Mouse (Mus musculus) stomach, postnatal 0 days (tissue): ENCODE measurements around the gene Eprs. TPM values are rescaled to one million over a fixed set of nuclear protein-coding genes. Genes with fewer than 3 reads are reported as not detected.
"Not testable (repeated sequence)": the region's sequence is repeated elsewhere in the genome, so short reads cannot be mapped to it uniquely, and the experiment has no call there.

ENCODE experiments used
- ATAC-seq: fragments of 200-750 bp; cut with Nextera tagmentation; 2 replicates; pipeline ENCODE4 v1.8.0; 2017; ENCODE audit not compliant: low FRiP score, low TSS enrichment
- DNase-seq: peaks from one replicate; pipeline ENCODE4 v3.0.0-alpha.2; 2016; ENCODE audit warnings: low spot score
- H3K27ac ChIP-seq: fragments of 300-500 bp; sonication (generic); replicated peaks from 2 replicates; pipeline ENCODE4 v1.5.1; 2014; ENCODE audit warnings: mild to moderate bottlenecking, control low read depth
- H3K27me3 ChIP-seq: fragments of 300-500 bp; sonication (generic); 2 replicates; pipeline ENCODE4 v1.6.1; 2014; ENCODE audit warnings: low read length; ENCODE audit not compliant: control insufficient read depth, insufficient read depth
- H3K36me3 ChIP-seq: fragments of 300-500 bp; sonication (generic); 2 replicates; pipeline ENCODE4 v1.6.1; 2014; ENCODE audit warnings: low read length, mixed read lengths; ENCODE audit not compliant: control insufficient read depth, insufficient read depth
- H3K4me1 ChIP-seq: fragments of 300-500 bp; sonication (generic); replicated peaks from 2 replicates; pipeline ENCODE4 v1.6.1; 2014; ENCODE audit warnings: antibody characterized with exemption; ENCODE audit not compliant: control insufficient read depth, insufficient read depth
- H3K4me2 ChIP-seq: fragments of 300-500 bp; sonication (generic); replicated peaks from 2 replicates; pipeline ENCODE4 v1.6.1; 2014; ENCODE audit warnings: low read depth, mild to moderate bottlenecking, control low read depth, moderate library complexity
- H3K4me3 ChIP-seq: fragments of 300-500 bp; sonication (generic); 2 replicates; pipeline ENCODE4 v1.5.1; 2014; ENCODE audit warnings: low read depth, low read length, control low read depth
- H3K9ac ChIP-seq: fragments of 300-500 bp; sonication (generic); 2 replicates; pipeline ENCODE4 v1.6.1; 2014; ENCODE audit warnings: mild to moderate bottlenecking, low read length, control low read depth, mixed read lengths
- H3K9me3 ChIP-seq: fragments of 300-500 bp; sonication (generic); 2 replicates; pipeline ENCODE4 v1.6.1; 2016; ENCODE audit warnings: low read length; ENCODE audit not compliant: control insufficient read depth
- CTCF ChIP-seq: IDR thresholded peaks from 2 replicates; pipeline ENCODE4 v1.5.1; 2016; ENCODE audit warnings: antibody characterized with exemption, low read depth, mild to moderate bottlenecking, moderate library complexity
- EP300 ChIP-seq: optimal IDR thresholded peaks from 2 replicates; pipeline ENCODE3; 2016; ENCODE audit warnings: antibody characterized with exemption
- WGBS: fragments of 180-500 bp; shearing (Covaris S2); extraction: QIAGEN DNeasy Blood & Tissue Kit; methylation state at CpG from one replicate; pipeline ENCODE4 v1.1.7; 2014; 5-methylcytosine and 5-hydroxymethylcytosine counted together
- polyA plus RNA-seq: library from polyadenylated mRNA; unstranded; fragments of >200 nt; fragmentation: Nextera tagmentation; extraction: Ambion mirVana; gene quantifications from 2 replicates; pipeline ENCODE4 v1.2.1, GENCODE M21; 2015

Gene Eprs
- 58.0 and 68.5 TPM in 2 replicates for polyA plus RNA-seq

DNA sequence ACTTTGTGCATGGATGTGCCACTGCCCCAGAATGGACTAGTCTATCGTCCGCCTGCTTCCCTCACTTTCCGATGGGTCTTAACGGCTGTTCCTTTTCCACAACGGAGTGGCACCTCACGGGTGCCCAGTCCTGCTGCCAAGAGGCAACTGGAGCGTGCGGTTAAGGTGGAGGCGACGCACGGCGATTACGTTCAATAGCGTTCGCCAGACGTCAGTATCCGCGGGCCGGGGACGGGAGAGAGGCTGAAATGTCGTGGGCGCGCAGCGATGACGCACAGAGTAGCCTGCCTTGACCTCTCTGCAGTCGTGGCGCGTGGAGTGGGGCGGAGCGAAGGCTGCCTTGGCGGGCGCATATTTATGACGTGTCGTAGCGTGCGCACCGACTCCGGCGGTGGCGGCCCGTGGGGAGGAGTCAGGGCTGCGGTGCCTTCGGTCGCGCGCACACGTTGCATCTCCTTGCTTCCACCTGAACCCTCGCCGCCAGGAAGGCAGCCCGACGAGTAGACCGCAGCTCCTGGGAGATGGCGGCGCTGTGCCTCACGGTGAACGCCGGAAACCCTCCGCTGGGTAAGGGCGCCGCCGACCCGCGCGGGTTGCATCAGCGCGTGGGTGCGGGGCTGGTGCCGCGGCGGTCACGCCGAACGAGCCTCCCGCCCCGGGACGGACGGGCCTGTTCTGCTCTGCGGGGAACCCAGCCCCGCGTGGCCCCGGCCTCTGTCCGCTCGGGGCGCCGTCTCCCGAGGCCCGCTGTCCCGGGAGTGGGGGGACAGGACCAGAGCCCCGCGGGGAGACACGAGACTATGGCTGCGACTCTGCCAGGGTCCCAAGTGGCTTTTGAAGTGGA is at the start of gene Eprs:
Eprs (plus strand) TSS at position 368 of the 844 bp plus-strand sequence.
- DNase-seq (peak; percentile 100), ATAC-seq (peak; percentile 97)
- Histone ChIP-seq H3K4me1 (0 out of 2 replicates have a peak, but pooled peaks cover 2% of the 10 kb centered on the region), H3K36me3 (no peaks in the 10 kb centered on the region; the same call in 1 of the 2 replicates), H3K27me3 (no peaks in the 10 kb centered on the region), H3K9ac (peak within 1 kb of the TSS; percentile 95), H3K4me2 (peak within 1 kb of the TSS; percentile 77), H3K9me3 (no peaks in the 10 kb centered on the region), H3K4me3 (peak within 1 kb of the TSS; percentile 99), H3K27ac (peak within 1 kb of the TSS; percentile 98)
- TF ChIP-seq EP300 (no peak), CTCF (no peak)
- WGBS, result 1% methylated on average over 74 of the region's 92 CpGs

DNA sequence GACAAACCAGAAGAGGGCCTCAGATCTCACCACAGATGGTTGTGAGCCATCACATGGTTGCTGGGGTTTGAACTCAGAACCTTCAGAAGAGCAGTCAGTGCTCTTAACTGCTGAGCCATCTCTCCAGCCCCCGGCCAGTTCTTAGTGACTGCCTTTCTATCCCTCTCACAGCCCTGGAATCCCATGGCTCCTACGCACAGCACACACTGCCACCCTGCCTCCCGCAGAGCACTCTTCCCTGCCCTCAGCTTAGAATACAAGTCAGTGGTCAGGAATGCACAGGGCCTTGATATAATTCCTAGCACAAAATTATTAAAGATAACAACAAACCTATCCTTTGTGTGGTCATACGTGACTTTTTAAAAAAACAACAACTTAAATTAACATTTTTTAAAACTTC is 48.3 kb upstream of the Eprs start:
- no peak overlapping the region for H3K9ac ChIP-seq
- no peaks in the 10 kb centered on the region for H3K9me3 ChIP-seq
- no peak overlapping the region for H3K27ac ChIP-seq
- no peaks in the 10 kb centered on the region for H3K27me3 ChIP-seq
- H3K4me3 ChIP-seq, result no peak overlapping the region
- no peak overlapping the region for H3K4me2 ChIP-seq
- H3K4me1 ChIP-seq, result no peaks in the 10 kb centered on the region
- no peak for DNase-seq
- no peak for ATAC-seq
- WGBS, result 91% methylated on average over 4 of the region's 4 CpGs
- TF ChIP-seq EP300 (no peak), CTCF (no peak)
- peaks cover 17% of the 10 kb centered on the region; the same call in 1 of the 2 replicates for H3K36me3 ChIP-seq

DNA sequence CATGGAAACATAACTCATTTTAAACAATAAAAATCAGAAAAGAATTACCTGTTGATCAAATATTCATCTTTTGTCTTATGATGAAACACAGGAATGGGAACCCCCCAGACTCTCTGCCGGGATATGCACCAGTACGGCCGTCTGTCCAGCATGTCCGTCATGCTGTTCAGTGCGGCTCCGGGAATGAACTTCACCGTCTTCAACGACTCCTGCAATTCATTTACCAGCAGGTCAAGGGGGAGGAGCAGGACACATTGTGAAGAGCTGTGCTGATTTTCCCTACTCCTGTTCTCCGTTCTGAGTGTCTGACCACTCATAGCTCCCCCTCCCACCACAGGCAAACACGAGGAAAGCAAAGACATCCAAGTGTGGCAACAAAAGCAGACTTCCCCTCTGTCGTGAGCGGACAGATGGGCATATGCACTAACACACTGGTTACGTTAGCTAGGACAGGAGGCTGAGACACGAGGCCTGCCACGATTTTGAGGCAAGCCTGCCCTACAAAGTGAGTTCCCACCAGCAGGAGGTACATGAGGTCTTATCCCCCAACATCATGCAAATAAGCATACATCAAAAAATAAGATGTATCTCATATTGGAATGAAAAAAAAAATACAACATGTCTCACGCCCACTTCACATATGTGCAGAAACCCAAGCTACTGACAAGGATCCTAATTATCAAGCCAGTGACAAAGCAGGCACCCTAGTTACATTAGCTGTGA is 46.8 kb upstream of the Eprs start:
- H3K27ac ChIP-seq, result no peak overlapping the region
- no peak overlapping the region for H3K4me3 ChIP-seq
- H3K9me3 ChIP-seq, result no peaks in the 10 kb centered on the region
- no peak overlapping the region for H3K9ac ChIP-seq
- H3K36me3 ChIP-seq, result peaks cover 24% of the 10 kb centered on the region
- no peak overlapping the region for H3K4me2 ChIP-seq
- no peak for DNase-seq
- TF ChIP-seq EP300 (no peak), CTCF (no peak)
- no peaks in the 10 kb centered on the region for H3K27me3 ChIP-seq
- no peak for ATAC-seq
- no peaks in the 10 kb centered on the region for H3K4me1 ChIP-seq
- 89% methylated on average over 16 of the region's 16 CpGs for WGBS

DNA sequence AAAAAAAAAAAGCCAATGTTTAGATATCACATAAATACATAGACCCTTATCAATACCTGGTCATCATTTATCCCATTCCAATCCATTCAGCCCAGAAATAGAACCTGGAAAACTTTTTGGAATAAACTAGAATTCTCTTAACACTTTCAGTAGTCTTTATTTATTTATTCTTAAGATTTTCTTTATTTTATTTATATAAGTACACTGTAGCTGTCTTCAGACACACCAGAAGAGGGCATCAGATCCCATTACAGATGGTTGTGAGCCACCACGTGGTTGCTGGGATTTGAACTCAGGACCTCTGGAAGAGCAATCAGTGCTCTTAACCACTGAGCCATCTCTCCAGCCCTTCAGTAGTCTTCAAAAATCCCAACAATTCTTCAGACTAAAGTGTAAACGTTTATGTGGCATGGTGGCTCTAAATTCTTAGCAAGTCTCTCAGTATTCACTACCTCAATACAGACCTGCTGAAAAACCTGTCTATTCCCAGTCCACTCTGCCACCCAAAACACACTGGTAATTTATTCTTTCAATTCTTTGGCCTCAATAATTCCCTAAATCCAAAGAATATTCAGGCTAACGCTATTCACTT is 35.0 kb upstream of the Eprs start:
- H3K27me3 ChIP-seq, ATAC-seq, H3K4me1 ChIP-seq, H3K9me3 ChIP-seq, H3K27ac ChIP-seq, DNase-seq, H3K9ac ChIP-seq: not testable (repeated sequence)
- H3K36me3 ChIP-seq, result peaks cover 14% of the 10 kb centered on the region
- WGBS, result 44% methylated on average over 3 of the region's 3 CpGs
- H3K4me2 ChIP-seq, result peak overlapping the region; percentile 83
- peak overlapping the region; percentile 95 for H3K4me3 ChIP-seq

DNA sequence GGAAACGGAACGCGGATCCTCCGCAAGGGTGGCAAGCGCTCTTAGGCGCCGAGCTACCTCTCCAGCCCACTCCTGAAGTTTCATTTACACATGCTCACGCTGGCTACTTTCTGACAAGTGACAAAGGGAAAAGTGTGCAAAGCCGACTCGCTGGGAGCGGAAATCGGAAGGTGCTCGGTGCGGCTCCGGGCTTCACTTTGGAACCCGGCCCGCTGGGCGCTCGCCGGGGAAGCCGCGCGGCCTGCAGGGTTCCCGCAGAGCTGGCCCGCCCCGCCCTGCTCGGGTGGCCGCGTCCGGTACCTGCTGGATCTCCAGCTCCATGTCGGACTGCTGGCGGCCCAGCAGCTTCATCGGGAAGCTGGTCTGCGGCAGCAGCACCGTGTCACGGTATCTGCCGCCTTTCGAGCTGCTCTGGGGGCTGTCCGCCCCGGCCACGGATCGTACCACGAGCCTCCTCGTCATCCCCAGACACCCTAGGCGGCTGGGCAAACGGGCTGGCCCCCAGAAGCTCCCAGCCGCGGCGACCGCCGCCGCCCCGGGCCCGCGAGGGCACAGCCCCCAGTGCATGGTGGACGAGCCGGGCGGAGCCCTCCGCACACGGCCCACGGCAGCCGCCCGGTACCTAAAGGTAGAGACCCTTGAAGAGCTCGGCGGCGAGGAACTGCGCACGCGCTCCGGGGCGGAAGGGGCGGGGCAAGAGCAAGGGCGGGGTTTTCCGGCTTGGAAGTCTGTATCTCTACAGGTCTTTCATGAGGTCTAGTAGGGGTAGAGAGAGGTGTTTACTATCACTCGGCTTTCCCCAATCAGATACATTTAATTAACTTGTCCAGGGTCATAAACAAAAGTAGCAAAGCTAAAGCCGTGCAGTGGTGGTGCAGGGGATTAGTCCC is 33.9 kb upstream of the Eprs start, which contains the start of gene Iars2:
Iars2 (minus strand) TSS at position 676 of the 890 bp plus-strand sequence.
- DNase-seq (peak; percentile 94), ATAC-seq (peak; percentile 81)
- WGBS, result under 1% methylated on average over 67 of the region's 76 CpGs
- Histone ChIP-seq H3K9ac (peak within 1 kb of the TSS; percentile 94), H3K36me3 (peaks cover 4% of the 10 kb centered on the region), H3K27me3 (no peaks in the 10 kb centered on the region), H3K9me3 (no peaks in the 10 kb centered on the region), H3K4me3 (peak within 1 kb of the TSS; percentile 95), H3K4me1 (no peaks in the 10 kb centered on the region), H3K27ac (peak within 1 kb of the TSS; percentile 97), H3K4me2 (peak within 1 kb of the TSS; percentile 83)
- TF ChIP-seq EP300 (no peak), CTCF (no peak)
